Mouse (Mus musculus): ENCODE results near the gene Smco1.
"Not testable (repeated sequence)": the region's sequence is repeated elsewhere in the genome, so short reads cannot be mapped to it uniquely, and the experiment has no call there.

Gene Smco1

GRCm38 (mm10) chr16:32271291-32271690 lies at the start of gene Smco1:
Gene Smco1 (plus strand): TSS chr16:32271468.
- DNase-seq: no peak

GRCm38 (mm10) chr16:32221803-32222202 lies 49.5 kb upstream of the Smco1 start:
- DNase-seq: no peak

GRCm38 (mm10) chr16:32222399-32222798 lies 48.9 kb upstream of the Smco1 start:
- no peak for DNase-seq

- DNase-seq: not testable (repeated sequence)
Observed at GRCm38 (mm10) chr16:32232050-32232449, 39.2 kb upstream of the Smco1 start.

- no peak for DNase-seq
Observed at GRCm38 (mm10) chr16:32237930-32238680, 33.2 kb upstream of the Smco1 start.

- no peak for DNase-seq
Observed at GRCm38 (mm10) chr16:32239428-32240312, 31.6 kb upstream of the Smco1 start.

GRCm38 (mm10) chr16:32243901-32244300 lies 27.4 kb upstream of the Smco1 start:
- no peak for DNase-seq

- DNase-seq: peak; percentile 78
Observed at GRCm38 (mm10) chr16:32246351-32246791, 24.9 kb upstream of the Smco1 start.

- DNase-seq: peak; percentile 98 to 99
Observed at GRCm38 (mm10) chr16:32246952-32247370, 24.3 kb upstream of the Smco1 start, which contains the start of the genes Fbxo45 and Wdr53. Gene Fbxo45 (minus strand): TSS chr16:32247158. Gene Wdr53 (plus strand): TSS chr16:32247227.

- not testable (repeated sequence) for DNase-seq
Observed at GRCm38 (mm10) chr16:32264225-32264624, 7.0 kb upstream of the Smco1 start.

GRCm38 (mm10) chr16:32273338-32273737 lies 2.1 kb downstream of the Smco1 start:
- DNase-seq: peak; percentile 30 to 41

GRCm38 (mm10) chr16:32275041-32275440 lies 3.8 kb downstream of the Smco1 start:
- DNase-seq: no peak

GRCm38 (mm10) chr16:32275830-32276229 lies 4.6 kb downstream of the Smco1 start:
- DNase-seq: no peak

GRCm38 (mm10) chr16:32277308-32278256 lies 6.3 kb downstream of the Smco1 start, which contains the start of gene Rnf168:
Gene Rnf168 (plus strand): TSS chr16:32277459.
- DNase-seq: peak; percentile 92 to 94

GRCm38 (mm10) chr16:32278396-32278795 lies 7.1 kb downstream of the Smco1 start:
- DNase-seq: no peak

- DNase-seq: no peak
Observed at GRCm38 (mm10) chr16:32280211-32280610, 8.9 kb downstream of the Smco1 start.

GRCm38 (mm10) chr16:32282608-32283007 lies 11.3 kb downstream of the Smco1 start:
- no peak for DNase-seq

- no peak for DNase-seq
Observed at GRCm38 (mm10) chr16:32291821-32292220, 20.6 kb downstream of the Smco1 start.

- not testable (repeated sequence) for DNase-seq
Observed at GRCm38 (mm10) chr16:32299617-32300016, 28.3 kb downstream of the Smco1 start.

GRCm38 (mm10) chr16:32303046-32303445 lies 31.8 kb downstream of the Smco1 start:
- no peak for DNase-seq

GRCm38 (mm10) chr16:32303886-32304285 lies 32.6 kb downstream of the Smco1 start:
- DNase-seq: no peak

- no peak for DNase-seq
Observed at GRCm38 (mm10) chr16:32311970-32312369, 40.7 kb downstream of the Smco1 start.

All from cerebellum, postnatal 10 days (tissue).